Mouse (Mus musculus) T-helper 1 cell (primary cell): ENCODE measurements around the gene Nfkbib.

ENCODE experiments used
- in situ Hi-C: fragments of 300-600 bp; cut with MboI, MseI; formaldehyde crosslinking; loops from one replicate; pipeline ENCODE4 v1.15.1; 2025; ENCODE audit warnings: high pct_unique_total_duplicates

The Nfkbib gene

GRCm38 (mm10) chr7:28769414-28769958 lies 2.2 kb upstream of the Nfkbib start:
- in situ Hi-C loops = no loop called here

GRCm38 (mm10) chr7:28766910-28767309 lies 402 bp downstream of the Nfkbib start:
- in situ Hi-C loops = no loop called here

GRCm38 (mm10) chr7:28766173-28766879 lies 986 bp downstream of the Nfkbib start, which contains the start of gene Sirt2:
TSS of gene Sirt2 (plus strand) at chr7:28766735.
- in situ Hi-C loops = no loop called here

GRCm38 (mm10) chr7:28765211-28765610 lies 2.1 kb downstream of the Nfkbib start:
- in situ Hi-C loops = no loop called here

GRCm38 (mm10) chr7:28761907-28762306 lies 5.4 kb downstream of the Nfkbib start:
- in situ Hi-C loops = loop anchor here (5.0 kb wide), 1 partner anchor 1780 kb away; no protein-coding TSS in a partner anchor

GRCm38 (mm10) chr7:28758623-28759022 lies 8.7 kb downstream of the Nfkbib start:
- in situ Hi-C loops = no loop called here

- in situ Hi-C loops = no loop called here
Measured at GRCm38 (mm10) chr7:28756079-28756478, 11.2 kb downstream of the Nfkbib start, which contains the start of gene Ccer2. TSS of gene Ccer2 (plus strand) at chr7:28756174.

- in situ Hi-C loops = no loop called here
Measured at GRCm38 (mm10) chr7:28749935-28750334, 17.4 kb downstream of the Nfkbib start.

- in situ Hi-C loops = no loop called here
Measured at GRCm38 (mm10) chr7:28741709-28742438, 25.4 kb downstream of the Nfkbib start, which contains the start of the genes Mrps12 and Sars2. TSS of gene Mrps12 (minus strand) at chr7:28741820. TSS of gene Sars2 (plus strand) at chr7:28741992.

- in situ Hi-C loops = no loop called here
Measured at GRCm38 (mm10) chr7:28741368-28741708, 26.0 kb downstream of the Nfkbib start.

GRCm38 (mm10) chr7:28740949-28741348 lies 26.4 kb downstream of the Nfkbib start:
- in situ Hi-C loops = no loop called here

GRCm38 (mm10) chr7:28739829-28740228 lies 27.5 kb downstream of the Nfkbib start:
- in situ Hi-C loops = no loop called here

- in situ Hi-C loops = no loop called here
Measured at GRCm38 (mm10) chr7:28735701-28736100, 31.6 kb downstream of the Nfkbib start.

- in situ Hi-C loops = no loop called here
Measured at GRCm38 (mm10) chr7:28733211-28733610, 34.1 kb downstream of the Nfkbib start.

GRCm38 (mm10) chr7:28732341-28733142 lies 34.8 kb downstream of the Nfkbib start:
- in situ Hi-C loops = no loop called here

- in situ Hi-C loops = loop anchor here (5.0 kb wide), 1 partner anchor 120 kb away; no protein-coding TSS in a partner anchor
Measured at GRCm38 (mm10) chr7:28727649-28728340, 39.5 kb downstream of the Nfkbib start.

GRCm38 (mm10) chr7:28726600-28726999 lies 40.7 kb downstream of the Nfkbib start:
- in situ Hi-C loops = loop anchor here (5.0 kb wide), 1 partner anchor 119 kb away; no protein-coding TSS in a partner anchor

GRCm38 (mm10) chr7:28724613-28725012 lies 42.7 kb downstream of the Nfkbib start:
- in situ Hi-C loops = loop anchor here (5.0 kb wide), 1 partner anchor 117 kb away; no protein-coding TSS in a partner anchor

- in situ Hi-C loops = no loop called here
Measured at GRCm38 (mm10) chr7:28722079-28722478, 45.2 kb downstream of the Nfkbib start.

- in situ Hi-C loops = no loop called here
Measured at GRCm38 (mm10) chr7:28720753-28721537, 46.4 kb downstream of the Nfkbib start.
